Mouse (Mus musculus): ENCODE results near the gene Kank1. TPM values are rescaled to one million over a fixed set of nuclear protein-coding genes. Genes with fewer than 3 reads are reported as not detected.
A peak's percentile ranks its signal among the peaks of the same experiment; 100 is the strongest.

Gene Kank1
- polyA plus RNA-seq, 1 experiment from 2014 or later = 56.6 TPM

- no peak overlapping the region for H3K4me2 ChIP-seq
- no peak for ATAC-seq (replicated peaks; ENCODE audit: insufficient number of reproducible peaks, low FRiP score, low TSS enrichment)
- WGBS (ENCODE audit: insufficient replicate concordance) = 54% methylated on average over 7 of the region's 7 CpGs
These were observed 136.0 kb downstream of the Kank1 start for GRCm38 (mm10) chr19:25372794-25373193.

GRCm38 (mm10) chr19:25373594-25373993 is 136.8 kb downstream of the Kank1 start:
- no peaks in the 10 kb centered on the region for H3K36me3 ChIP-seq (ENCODE audit: control insufficient read depth, insufficient read depth, low read length)
- H3K4me2 ChIP-seq = no peak overlapping the region
- no peaks in the 10 kb centered on the region for H3K27me3 ChIP-seq (ENCODE audit: control insufficient read depth, insufficient read depth, low read length)
- H3K9ac ChIP-seq (ENCODE audit: low read depth, low read length) = no peak overlapping the region
- H3K27ac ChIP-seq (ENCODE audit: low read depth, low read length) = no peak overlapping the region
- peaks cover 20% of the 10 kb centered on the region for H3K4me1 ChIP-seq (ENCODE audit: control insufficient read depth, insufficient read depth, low read length)
- no peak overlapping the region for H3K4me3 ChIP-seq (ENCODE audit: low read depth, low read length)
- no peaks in the 10 kb centered on the region for H3K9me3 ChIP-seq (replicated peaks; ENCODE audit: control insufficient read depth, low read length)
- WGBS (ENCODE audit: insufficient replicate concordance) = 60% methylated on average over 3 of the region's 3 CpGs
- ATAC-seq (replicated peaks; ENCODE audit: insufficient number of reproducible peaks, low FRiP score, low TSS enrichment) = no peak

More at GRCm38 (mm10) chr19:25372794-25373193, 136.0 kb downstream of the Kank1 start:
- H3K9me3 ChIP-seq (replicated peaks; ENCODE audit: control insufficient read depth, low read length) = no peaks in the 10 kb centered on the region
- no peaks in the 10 kb centered on the region for H3K27me3 ChIP-seq (ENCODE audit: control insufficient read depth, insufficient read depth, low read length)
- 0 out of 2 replicates have a peak overlapping the region, but pooled peaks have one; percentile 16 for H3K9ac ChIP-seq (ENCODE audit: low read depth, low read length)
- no peak overlapping the region for H3K4me3 ChIP-seq (ENCODE audit: low read depth, low read length)
- no peaks in the 10 kb centered on the region for H3K36me3 ChIP-seq (ENCODE audit: control insufficient read depth, insufficient read depth, low read length)
- peak overlapping the region; percentile 32 for H3K27ac ChIP-seq (ENCODE audit: low read depth, low read length)
- H3K4me1 ChIP-seq (ENCODE audit: control insufficient read depth, insufficient read depth, low read length) = peaks cover 22% of the 10 kb centered on the region

- Histone ChIP-seq H3K36me3 (ENCODE audit: control insufficient read depth, insufficient read depth, low read length) (no peaks in the 10 kb centered on the region), H3K27me3 (ENCODE audit: control insufficient read depth, insufficient read depth, low read length) (no peaks in the 10 kb centered on the region), H3K9me3 (replicated peaks; ENCODE audit: control insufficient read depth, low read length) (no peaks in the 10 kb centered on the region), H3K9ac (ENCODE audit: low read depth, low read length) (no peak overlapping the region), H3K27ac (ENCODE audit: low read depth, low read length) (no peak overlapping the region; the same call in 1 of the 2 replicates), H3K4me1 (ENCODE audit: control insufficient read depth, insufficient read depth, low read length) (peaks cover 20% of the 10 kb centered on the region), H3K4me3 (ENCODE audit: low read depth, low read length) (no peak overlapping the region), H3K4me2 (no peak overlapping the region)
- no peak for ATAC-seq (replicated peaks; ENCODE audit: insufficient number of reproducible peaks, low FRiP score, low TSS enrichment)
- WGBS (ENCODE audit: insufficient replicate concordance) = 61% methylated on average over 9 of the region's 9 CpGs
These were observed 137.4 kb downstream of the Kank1 start for GRCm38 (mm10) chr19:25374191-25374590.

GRCm38 (mm10) chr19:25374926-25375325 is 138.2 kb downstream of the Kank1 start:
- Histone ChIP-seq H3K4me2 (no peak overlapping the region), H3K27me3 (ENCODE audit: control insufficient read depth, insufficient read depth, low read length) (no peaks in the 10 kb centered on the region), H3K9ac (ENCODE audit: low read depth, low read length) (peak overlapping the region; percentile 60), H3K36me3 (ENCODE audit: control insufficient read depth, insufficient read depth, low read length) (no peaks in the 10 kb centered on the region), H3K4me1 (ENCODE audit: control insufficient read depth, insufficient read depth, low read length) (peaks cover 20% of the 10 kb centered on the region), H3K27ac (ENCODE audit: low read depth, low read length) (peak overlapping the region; percentile 46), H3K4me3 (ENCODE audit: low read depth, low read length) (no peak overlapping the region), H3K9me3 (replicated peaks; ENCODE audit: control insufficient read depth, low read length) (no peaks in the 10 kb centered on the region)
- 13% methylated on average over 12 of the region's 12 CpGs for whole genome bisulfite sequencing (ENCODE audit: insufficient replicate concordance)
- ATAC-seq (replicated peaks; ENCODE audit: insufficient number of reproducible peaks, low FRiP score, low TSS enrichment) = no peak

GRCm38 (mm10) chr19:25376871-25377270 is 140.1 kb downstream of the Kank1 start:
- H3K9ac ChIP-seq (ENCODE audit: low read depth, low read length) = no peak overlapping the region
- H3K9me3 ChIP-seq (replicated peaks; ENCODE audit: control insufficient read depth, low read length) = no peaks in the 10 kb centered on the region
- no peaks in the 10 kb centered on the region for H3K36me3 ChIP-seq (ENCODE audit: control insufficient read depth, insufficient read depth, low read length)
- WGBS (ENCODE audit: insufficient replicate concordance) = 88% methylated on average over 13 of the region's 13 CpGs
- H3K4me1 ChIP-seq (ENCODE audit: control insufficient read depth, insufficient read depth, low read length) = peaks cover 29% of the 10 kb centered on the region
- no peak overlapping the region for H3K27ac ChIP-seq (ENCODE audit: low read depth, low read length)
- no peak overlapping the region for H3K4me3 ChIP-seq (ENCODE audit: low read depth, low read length)
- ATAC-seq (replicated peaks; ENCODE audit: insufficient number of reproducible peaks, low FRiP score, low TSS enrichment) = no peak
- no peaks in the 10 kb centered on the region for H3K27me3 ChIP-seq (ENCODE audit: control insufficient read depth, insufficient read depth, low read length)
- H3K4me2 ChIP-seq = no peak overlapping the region

GRCm38 (mm10) chr19:25380675-25381074 is 143.9 kb downstream of the Kank1 start:
- Histone ChIP-seq H3K27me3 (ENCODE audit: control insufficient read depth, insufficient read depth, low read length) (no peaks in the 10 kb centered on the region), H3K27ac (ENCODE audit: low read depth, low read length) (no peak overlapping the region), H3K9ac (ENCODE audit: low read depth, low read length) (no peak overlapping the region), H3K9me3 (replicated peaks; ENCODE audit: control insufficient read depth, low read length) (no peaks in the 10 kb centered on the region), H3K4me2 (no peak overlapping the region), H3K36me3 (ENCODE audit: control insufficient read depth, insufficient read depth, low read length) (no peaks in the 10 kb centered on the region), H3K4me3 (ENCODE audit: low read depth, low read length) (no peak overlapping the region), H3K4me1 (ENCODE audit: control insufficient read depth, insufficient read depth, low read length) (peaks cover 35% of the 10 kb centered on the region)
- no peak for ATAC-seq (replicated peaks; ENCODE audit: insufficient number of reproducible peaks, low FRiP score, low TSS enrichment)
- 76% methylated on average over 9 of the region's 9 CpGs for WGBS (ENCODE audit: insufficient replicate concordance)

- Histone ChIP-seq H3K27me3 (ENCODE audit: control insufficient read depth, insufficient read depth, low read length) (no peaks in the 10 kb centered on the region), H3K9ac (ENCODE audit: low read depth, low read length) (no peak overlapping the region), H3K9me3 (replicated peaks; ENCODE audit: control insufficient read depth, low read length) (no peaks in the 10 kb centered on the region), H3K4me1 (ENCODE audit: control insufficient read depth, insufficient read depth, low read length) (peaks cover 48% of the 10 kb centered on the region), H3K27ac (ENCODE audit: low read depth, low read length) (peak overlapping the region; percentile 81), H3K4me3 (ENCODE audit: low read depth, low read length) (peak overlapping the region; percentile 3; the same call in 1 of the 2 replicates), H3K4me2 (peak overlapping the region; percentile 54), H3K36me3 (ENCODE audit: control insufficient read depth, insufficient read depth, low read length) (no peaks in the 10 kb centered on the region)
- 7% methylated on average over 7 of the region's 7 CpGs for WGBS (ENCODE audit: insufficient replicate concordance)
- no peak for ATAC-seq (replicated peaks; ENCODE audit: insufficient number of reproducible peaks, low FRiP score, low TSS enrichment)
These were observed 145.2 kb downstream of the Kank1 start for GRCm38 (mm10) chr19:25381972-25382371.

GRCm38 (mm10) chr19:25382494-25382893 is 145.7 kb downstream of the Kank1 start:
- peaks cover 51% of the 10 kb centered on the region for H3K4me1 ChIP-seq (ENCODE audit: control insufficient read depth, insufficient read depth, low read length)
- no peaks in the 10 kb centered on the region for H3K9me3 ChIP-seq (replicated peaks; ENCODE audit: control insufficient read depth, low read length)
- no peak for ATAC-seq (replicated peaks; ENCODE audit: insufficient number of reproducible peaks, low FRiP score, low TSS enrichment)
- H3K27me3 ChIP-seq (ENCODE audit: control insufficient read depth, insufficient read depth, low read length) = no peaks in the 10 kb centered on the region
- 37% methylated on average over 6 of the region's 6 CpGs for WGBS (ENCODE audit: insufficient replicate concordance)
- no peaks in the 10 kb centered on the region for H3K36me3 ChIP-seq (ENCODE audit: control insufficient read depth, insufficient read depth, low read length)
- 0 out of 2 replicates have a peak overlapping the region, but pooled peaks have one; percentile 43 for H3K9ac ChIP-seq (ENCODE audit: low read depth, low read length)
- no peak overlapping the region for H3K4me3 ChIP-seq (ENCODE audit: low read depth, low read length)
- peak overlapping the region; percentile 54 for H3K4me2 ChIP-seq
- H3K27ac ChIP-seq (ENCODE audit: low read depth, low read length) = peak overlapping the region; percentile 81

All from heart, embryonic 11.5 days (tissue).